In genomic region chr10:112051956-112052355, GRCm38 (mm10) we compare ENCODE assay signal across 23 mouse cellular contexts. TPM values are rescaled to one million over a fixed set of nuclear protein-coding genes. Genes with fewer than 3 reads are reported as not detected.
DNase-seq lines count a peak whose midpoint lies in the region; ATAC-seq and TF ChIP-seq lines count a peak whose summit lies in the region.
"Not testable (repeated sequence)": the region's sequence is repeated elsewhere in the genome, so short reads cannot be mapped to it uniquely, and the experiment has no call there.
"Had no signal": no experiment of that assay in that cellular context is flagged by ENCODE, and none has a peak within 500 bp of the region (broad histone marks: within the 10 kb centered on the region; RNA-seq: fewer than 3 reads in every experiment).

No protein-coding gene starts in this region.

- ATAC-seq in embryonic facial prominence, embryonic 11.5 days (replicated peaks; ENCODE audit: insufficient number of reproducible peaks, low FRiP score, low TSS enrichment, low read depth); kidney, postnatal 0 days (replicated peaks; ENCODE audit: low FRiP score, low read depth); midbrain, embryonic 14.5 days (ENCODE audit: low FRiP score, low TSS enrichment): not testable (repeated sequence)
- peak; percentile 46 to 72; a peak in 1 of 4 replicates for ATAC-seq in hematopoietic stem cell, adult 5-6 weeks (replicated peaks in 1 of 2; ENCODE audit: insufficient read depth in 1 of 2, low FRiP score in 2 of 2, low TSS enrichment in 1 of 2, low read depth in 1 of 2, poor library complexity in 2 of 2, severe bottlenecking in 2 of 2)

- peak; percentile 19 for DNase-seq in A20 (ENCODE audit: low read depth, low spot score)
- DNase-seq in brain, embryonic 14.5 days (ENCODE audit: low read depth), result peak; percentile 61
- peak; percentile 50 for DNase-seq in embryonic facial prominence, embryonic 11.5 days (ENCODE audit: low spot score)
- peak; percentile 18 for DNase-seq in kidney, postnatal 0 days (ENCODE audit: low spot score)
- DNase-seq in lung, postnatal 10 days, result peak; percentile 11
- peak; percentile 43 for DNase-seq in midbrain, embryonic 14.5 days
- DNase-seq in thymus, postnatal 0 days (ENCODE audit: low spot score), result peak; percentile 4

- H3K27ac ChIP-seq in embryonic facial prominence, embryonic 11.5 days (replicated peaks; ENCODE audit: low read depth, low read length); kidney, postnatal 0 days; midbrain, embryonic 14.5 days (replicated peaks; ENCODE audit: low read depth, low read length): not testable (repeated sequence)

- H3K9me3 ChIP-seq in embryonic facial prominence, embryonic 11.5 days (replicated peaks; ENCODE audit: control insufficient read depth, low read length); kidney, postnatal 0 days (replicated peaks; ENCODE audit: low read length); midbrain, embryonic 14.5 days (ENCODE audit: control insufficient read depth, low read length): not testable (repeated sequence)

- H3K4me2 ChIP-seq in embryonic facial prominence, embryonic 11.5 days (ENCODE audit: low read depth, low read length); kidney, postnatal 0 days (ENCODE audit: low read length); midbrain, embryonic 14.5 days (ENCODE audit: low read length): not testable (repeated sequence)

- H3K36me3 ChIP-seq in embryonic facial prominence, embryonic 11.5 days (replicated peaks; ENCODE audit: control insufficient read depth, insufficient read depth, low read depth, low read length); kidney, postnatal 0 days (ENCODE audit: insufficient read depth, low read length); midbrain, embryonic 14.5 days (ENCODE audit: control insufficient read depth, insufficient read depth, low read length): not testable (repeated sequence)

- H3K4me1 ChIP-seq in embryonic facial prominence, embryonic 11.5 days (ENCODE audit: control insufficient read depth, insufficient read depth, low read length); kidney, postnatal 0 days (replicated peaks; ENCODE audit: insufficient read depth, low read length); midbrain, embryonic 14.5 days (ENCODE audit: control insufficient read depth, insufficient read depth, low read length): not testable (repeated sequence)

- H3K9ac ChIP-seq in embryonic facial prominence, embryonic 11.5 days (replicated peaks; ENCODE audit: low read length); kidney, postnatal 0 days (ENCODE audit: low read depth, low read length); midbrain, embryonic 14.5 days (replicated peaks; ENCODE audit: low read length): not testable (repeated sequence)

- H3K4me3 ChIP-seq in embryonic facial prominence, embryonic 11.5 days (ENCODE audit: low read depth, low read length); kidney, postnatal 0 days (replicated peaks; ENCODE audit: low read depth, low read length); midbrain, embryonic 14.5 days (replicated peaks; ENCODE audit: low read depth, low read length): not testable (repeated sequence)

- not testable (repeated sequence) for TF ChIP-seq POLR2A in brain, embryonic 14.5 days (IDR thresholded peaks at IDR 0.05; ENCODE audit: borderline replicate concordance, extremely low read depth, insufficient read depth, insufficient read length, poor library complexity, severe bottlenecking)

- 68% methylated on average over 2 of the region's 2 CpGs for WGBS in embryonic facial prominence, embryonic 11.5 days
- 65% methylated on average over 2 of the region's 2 CpGs for WGBS in kidney, postnatal 0 days
- WGBS in midbrain, embryonic 14.5 days, result 66% methylated on average over 2 of the region's 2 CpGs

- not testable (repeated sequence) for H3K27me3 ChIP-seq in embryonic facial prominence, embryonic 11.5 days (ENCODE audit: control insufficient read depth, insufficient read depth, low read length); kidney, postnatal 0 days (ENCODE audit: insufficient read depth, low read length); midbrain, embryonic 14.5 days (ENCODE audit: control insufficient read depth, insufficient read depth, low read length)

- not testable (repeated sequence) for TF ChIP-seq CTCF in brain, embryonic 14.5 days (IDR thresholded peaks at IDR 0.05; ENCODE audit: borderline replicate concordance, extremely low read depth, insufficient read depth, insufficient read length); kidney, postnatal 0 days (IDR thresholded peaks at IDR 0.05; ENCODE audit: low read depth)

RNA-seq across cellular contexts. Expression of gene Glipr1l1, which starts 8.0 kb away (rescaled TPM):
- polyA plus RNA-seq in brain, embryonic 14.5 days (2012; rRNA removed), result not detected in 2 replicates
- polyA plus RNA-seq in embryonic facial prominence, embryonic 11.5 days (2014; fragmentation: Nextera tagmentation; extraction: Ambion mirVana), result not detected in 2 replicates
- total RNA-seq in hematopoietic stem cell, adult 5-6 weeks (2017), result not detected in 2 replicates
- polyA plus RNA-seq in kidney, postnatal 0 days (2015; fragmentation: Nextera tagmentation; extraction: Ambion mirVana), result not detected in 2 replicates
- 0.57 TPM in 1 of 2 replicates, not detected in the other for polyA plus RNA-seq in midbrain, embryonic 14.5 days (2014; fragmentation: Nextera tagmentation; extraction: Ambion mirVana)
- polyA plus RNA-seq in thymus, postnatal 0 days (2015; fragmentation: Nextera tagmentation; extraction: Ambion mirVana), result not detected in 2 replicates
- total RNA-seq: adrenal gland, adult 18-20 months; gastrocnemius, postnatal 36 days; heart, postnatal 14 days; layer of hippocampus, adult 18-20 months; layer of hippocampus, postnatal 36 days; left cerebral cortex, postnatal 25 days; monocyte, adult 5-6 weeks had no signal
- polyA plus RNA-seq: C2C12; forebrain, embryonic 11.5 days; G1E; heart, embryonic 10.5 days; liver, embryonic 11.5 days; lung, adult 2 months; neural tube, embryonic 14.5 days; urinary bladder, adult 2 months had no signal

RNA-seq across cellular contexts. Expression of gene Glipr1l2, which starts 31.2 kb away (rescaled TPM):
- polyA plus RNA-seq in brain, embryonic 14.5 days (2012; rRNA removed), result not detected in 2 replicates
- polyA plus RNA-seq in embryonic facial prominence, embryonic 11.5 days (2014; fragmentation: Nextera tagmentation; extraction: Ambion mirVana), result not detected in 2 replicates
- not detected in 2 replicates for total RNA-seq in hematopoietic stem cell, adult 5-6 weeks (2017)
- polyA plus RNA-seq in kidney, postnatal 0 days (2015; fragmentation: Nextera tagmentation; extraction: Ambion mirVana), result not detected in 2 replicates
- not detected in 2 replicates for polyA plus RNA-seq in midbrain, embryonic 14.5 days (2014; fragmentation: Nextera tagmentation; extraction: Ambion mirVana)
- not detected in 2 replicates for polyA plus RNA-seq in thymus, postnatal 0 days (2015; fragmentation: Nextera tagmentation; extraction: Ambion mirVana)
- total RNA-seq: adrenal gland, adult 18-20 months; gastrocnemius, postnatal 36 days; heart, postnatal 14 days; layer of hippocampus, adult 18-20 months; layer of hippocampus, postnatal 36 days; left cerebral cortex, postnatal 25 days; monocyte, adult 5-6 weeks had no signal
- polyA plus RNA-seq: C2C12; forebrain, embryonic 11.5 days; G1E; heart, embryonic 10.5 days; liver, embryonic 11.5 days; lung, adult 2 months; neural tube, embryonic 14.5 days; urinary bladder, adult 2 months had no signal

RNA-seq across cellular contexts. Expression of gene Glipr1, which starts 49.5 kb away (rescaled TPM):
- 0.68 and 0.79 TPM in 2 replicates for polyA plus RNA-seq in brain, embryonic 14.5 days (2012; rRNA removed)
- polyA plus RNA-seq in embryonic facial prominence, embryonic 11.5 days (2014; fragmentation: Nextera tagmentation; extraction: Ambion mirVana), result 0.86 and 1.7 TPM in 2 replicates
- 334 and 380 TPM in 2 replicates for total RNA-seq in hematopoietic stem cell, adult 5-6 weeks (2017)
- 1.3 and 2.4 TPM in 2 replicates for polyA plus RNA-seq in kidney, postnatal 0 days (2015; fragmentation: Nextera tagmentation; extraction: Ambion mirVana)
- polyA plus RNA-seq in midbrain, embryonic 14.5 days (2014; fragmentation: Nextera tagmentation; extraction: Ambion mirVana), result 0.42 TPM in 1 of 2 replicates, not detected in the other
- polyA plus RNA-seq in thymus, postnatal 0 days (2015; fragmentation: Nextera tagmentation; extraction: Ambion mirVana), result 28.3 and 30.4 TPM in 2 replicates
- total RNA-seq: gastrocnemius, postnatal 36 days had no signal

Comparison
In these comparisons a context has a peak if more than half of its experiments do, and no peak if none do; other contexts are left out.
1. DNase-seq: peak in every context shown above with its lines; median percentile 61 in brain, embryonic 14.5 days; 50 in embryonic facial prominence, embryonic 11.5 days; 43 in midbrain, embryonic 14.5 days; 19 in A20; 18 in kidney, postnatal 0 days; 11 in lung, postnatal 10 days; 4 in thymus, postnatal 0 days.